Mouse (Mus musculus) megakaryocyte, embryonic 14.5 days (primary cell): ENCODE results near the gene Tfb1m.

Source experiments
- FLI1 ChIP-seq: IDR thresholded peaks from 2 replicates; pipeline ENCODE4 v1.6.1; 2012; ENCODE audit warnings: low read length, inconsistent platforms, mixed read lengths
- GATA1 ChIP-seq: IDR thresholded peaks from 3 replicates; pipeline ENCODE4 v1.6.1; 2012; ENCODE audit warnings: mixed read lengths, low read length, inconsistent platforms, borderline replicate concordance

DNA sequence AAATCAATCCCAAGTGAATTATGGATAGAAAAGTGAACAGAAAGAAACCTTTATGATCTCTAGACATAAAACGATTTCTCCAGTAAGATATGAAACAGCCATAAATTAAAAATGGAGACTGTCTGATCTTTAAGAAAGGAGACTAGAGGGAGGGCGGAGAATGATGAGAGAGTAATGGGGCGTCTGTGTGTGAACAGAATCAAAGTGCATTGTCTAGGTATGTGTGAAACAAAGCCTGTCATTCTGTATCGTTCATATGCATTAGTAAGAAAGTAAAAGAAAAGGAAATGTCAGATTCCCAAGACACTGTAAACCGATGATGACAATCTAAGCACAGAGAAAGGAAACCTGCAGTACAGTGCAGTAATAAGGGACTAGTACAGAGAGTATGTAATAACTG lies 16.5 kb downstream of the Tfb1m start:
- no peak for TF ChIP-seq GATA1
- no peak for TF ChIP-seq FLI1
